Mouse (Mus musculus): ENCODE data around the gene Nlrp3.

Gene Nlrp3

GRCm38 (mm10) chr11:59541324-59541723, at the start of gene Nlrp3:
Gene Nlrp3, plus strand, starts transcription at chr11:59541568.
- DNase-seq (ENCODE audit: low spot score in 2 of 2), result no peak

- DNase-seq (ENCODE audit: low spot score in 2 of 2), result peak in 1 of 2 experiments; percentile 69
These were observed 44.6 kb upstream of the Nlrp3 start for GRCm38 (mm10) chr11:59496672-59497310.

GRCm38 (mm10) chr11:59497747-59498146, 43.6 kb upstream of the Nlrp3 start:
- no peak for DNase-seq (ENCODE audit: low spot score in 2 of 2)

- no peak for DNase-seq (ENCODE audit: low spot score in 2 of 2)
These were observed 39.2 kb upstream of the Nlrp3 start for GRCm38 (mm10) chr11:59501978-59502700.

- peak; percentile 66 to 68 for DNase-seq (ENCODE audit: low spot score in 2 of 2)
These were observed 36.0 kb upstream of the Nlrp3 start for GRCm38 (mm10) chr11:59505351-59505838.

GRCm38 (mm10) chr11:59505839-59506712, 35.3 kb upstream of the Nlrp3 start:
- DNase-seq (ENCODE audit: low spot score in 2 of 2), result peak; percentile 65 to 69

- no peak for DNase-seq (ENCODE audit: low spot score in 2 of 2)
These were observed 34.7 kb upstream of the Nlrp3 start for GRCm38 (mm10) chr11:59506713-59507074.

- DNase-seq (ENCODE audit: low spot score in 2 of 2), result no peak
These were observed 29.8 kb upstream of the Nlrp3 start for GRCm38 (mm10) chr11:59511558-59511957.

- DNase-seq (ENCODE audit: low spot score in 2 of 2), result no peak
These were observed 28.6 kb upstream of the Nlrp3 start for GRCm38 (mm10) chr11:59512733-59513132.

- no peak for DNase-seq (ENCODE audit: low spot score in 2 of 2)
These were observed 27.8 kb upstream of the Nlrp3 start for GRCm38 (mm10) chr11:59513556-59513955.

GRCm38 (mm10) chr11:59514381-59514780, 27.0 kb upstream of the Nlrp3 start:
- no peak for DNase-seq (ENCODE audit: low spot score in 2 of 2)

GRCm38 (mm10) chr11:59514789-59515188, 26.6 kb upstream of the Nlrp3 start:
- DNase-seq (ENCODE audit: low spot score in 2 of 2), result no peak

GRCm38 (mm10) chr11:59517441-59517840, 23.9 kb upstream of the Nlrp3 start:
- DNase-seq (ENCODE audit: low spot score in 2 of 2), result no peak

- DNase-seq (ENCODE audit: low spot score in 2 of 2), result no peak
These were observed 23.1 kb upstream of the Nlrp3 start for GRCm38 (mm10) chr11:59518226-59518625.

GRCm38 (mm10) chr11:59519741-59520495, 21.4 kb upstream of the Nlrp3 start:
- DNase-seq (ENCODE audit: low spot score in 2 of 2), result no peak

GRCm38 (mm10) chr11:59524150-59524549, 17.2 kb upstream of the Nlrp3 start:
- DNase-seq (ENCODE audit: low spot score in 2 of 2), result no peak

GRCm38 (mm10) chr11:59525237-59525636, 16.1 kb upstream of the Nlrp3 start:
- DNase-seq (ENCODE audit: low spot score in 2 of 2), result peak; percentile 68 to 91

GRCm38 (mm10) chr11:59526472-59527080, 14.8 kb upstream of the Nlrp3 start, which contains the start of gene Zkscan17:
Gene Zkscan17, minus strand, starts transcription at chr11:59526751.
- no peak for DNase-seq (ENCODE audit: low spot score in 2 of 2)

GRCm38 (mm10) chr11:59530221-59530620, 11.1 kb upstream of the Nlrp3 start:
- no peak for DNase-seq (ENCODE audit: low spot score in 2 of 2)

- DNase-seq (ENCODE audit: low spot score in 2 of 2), result peak; percentile 34 to 62
These were observed 10.4 kb upstream of the Nlrp3 start for GRCm38 (mm10) chr11:59530870-59531535.

Measured in frontal cortex, postnatal 36 days (tissue).